Mouse (Mus musculus): ENCODE measurements at regions not wholly inside any gene's neighbourhood (a gene's known extent, or its start where the extent isn't known, plus 50 kb on each side); places are given as distances from the start of the nearest gene placed in this dataset.

- DNase-seq (ENCODE audit: low spot score in 2 of 2), result peak in 1 of 2 experiments; percentile 10
Observed at GRCm38 (mm10) chr2:47424910-47425309, 1389.0 kb upstream of the Acvr2a start.

GRCm38 (mm10) chr2:47429843-47430242 is 1384.1 kb upstream of the Acvr2a start:
- no peak for DNase-seq (ENCODE audit: low spot score in 2 of 2)

- no peak for DNase-seq (ENCODE audit: low spot score in 2 of 2)
Observed at GRCm38 (mm10) chr2:47466043-47466442, 1347.9 kb upstream of the Acvr2a start.

GRCm38 (mm10) chr2:47491874-47492539 is 1321.9 kb upstream of the Acvr2a start:
- DNase-seq (ENCODE audit: low spot score in 2 of 2), result no peak

Data from left cerebral cortex, adult 9 months (tissue).